Mouse (Mus musculus): Measurements from ENCODE around the gene Slco2b1. TPM values are rescaled to one million over a fixed set of nuclear protein-coding genes. Genes with fewer than 3 reads are reported as not detected.
"Not testable (repeated sequence)": the region's sequence is repeated elsewhere in the genome, so short reads cannot be mapped to it uniquely, and the experiment has no call there.

Gene Slco2b1
- 2.0 and 4.0 TPM in 2 replicates for polyA plus RNA-seq (2015; fragmentation: Nextera tagmentation; extraction: Ambion mirVana)

DNA sequence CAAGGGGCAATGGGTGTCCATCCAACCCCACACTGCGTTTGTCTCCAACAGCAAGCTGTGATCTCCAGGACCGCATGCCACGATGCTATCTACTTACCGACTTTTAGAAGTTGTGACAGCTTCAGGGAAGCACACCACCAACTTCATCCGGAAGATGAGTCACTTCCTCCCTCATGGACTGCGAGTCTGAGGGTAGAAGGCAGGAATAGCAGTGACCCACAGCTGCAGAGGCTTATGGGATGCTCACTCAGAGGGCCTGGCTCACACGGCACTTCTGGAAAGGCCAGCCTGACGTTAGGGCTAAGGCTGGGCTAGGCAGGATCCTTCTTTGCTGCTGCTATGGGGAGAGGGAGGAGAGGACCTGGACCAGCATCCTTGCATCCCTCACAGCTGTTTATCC, at the start of gene Slco2b1:
Slco2b1 (minus strand) TSS at position 175 of the 400 bp plus-strand sequence.
- no peak within 1 kb of the TSS for H3K4me3 ChIP-seq
- H3K9me3 ChIP-seq (replicated peaks): no peaks in the 10 kb centered on the region
- no peak within 1 kb of the TSS for H3K9ac ChIP-seq
- WGBS: 56% methylated on average over 8 of the region's 8 CpGs
- H3K36me3 ChIP-seq: no peaks in the 10 kb centered on the region
- peaks cover 13% of the 10 kb centered on the region for H3K27me3 ChIP-seq
- no peak within 1 kb of the TSS for H3K4me2 ChIP-seq
- no peak for ATAC-seq (replicated peaks; ENCODE audit: insufficient number of reproducible peaks, insufficient read depth, low FRiP score, low read depth)
- H3K4me1 ChIP-seq (replicated peaks): peaks cover 14% of the 10 kb centered on the region
- no peak within 1 kb of the TSS for H3K27ac ChIP-seq

GRCm38 (mm10) chr7:99739276-99739675, 28.1 kb upstream of the Slco2b1 start:
- Histone ChIP-seq H3K4me2 (no peak overlapping the region), H3K4me1 (replicated peaks) (0 out of 2 replicates have a peak, but pooled peaks cover 2% of the 10 kb centered on the region), H3K9ac (no peak overlapping the region), H3K4me3 (no peak overlapping the region), H3K9me3 (replicated peaks) (no peaks in the 10 kb centered on the region), H3K36me3 (no peaks in the 10 kb centered on the region), H3K27me3 (no peaks in the 10 kb centered on the region), H3K27ac (no peak overlapping the region)
- ATAC-seq (replicated peaks; ENCODE audit: insufficient number of reproducible peaks, insufficient read depth, low FRiP score, low read depth): no peak
- 61% methylated on average over 9 of the region's 9 CpGs for WGBS

DNA sequence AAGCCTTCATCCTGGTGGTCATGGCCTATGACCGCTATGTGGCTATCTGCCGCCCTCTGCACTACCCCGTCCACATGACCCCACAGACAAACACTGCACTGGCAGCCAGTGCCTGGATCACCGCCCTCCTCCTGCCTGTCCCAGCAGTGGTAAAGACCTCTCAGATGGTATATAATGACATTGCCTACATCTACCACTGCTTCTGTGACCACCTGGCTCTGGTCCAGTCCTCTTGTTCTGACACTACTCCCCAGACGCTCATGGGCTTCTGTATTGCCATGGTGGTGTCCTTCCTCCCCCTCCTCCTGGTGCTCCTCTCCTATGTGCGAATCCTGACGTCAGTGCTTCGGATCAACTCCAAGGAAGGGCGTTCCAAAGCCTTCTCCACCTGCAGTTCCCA, 24.4 kb upstream of the Slco2b1 start:
- not testable (repeated sequence) for H3K27me3 ChIP-seq; H3K4me1 ChIP-seq (replicated peaks); H3K36me3 ChIP-seq; H3K4me3 ChIP-seq; ATAC-seq (replicated peaks; ENCODE audit: insufficient number of reproducible peaks, insufficient read depth, low FRiP score, low read depth); H3K27ac ChIP-seq; H3K9me3 ChIP-seq (replicated peaks); H3K9ac ChIP-seq; H3K4me2 ChIP-seq
- WGBS: 92% methylated on average over 9 of the region's 9 CpGs

- WGBS: 64% methylated on average over 2 of the region's 2 CpGs
- Histone ChIP-seq H3K27ac (no peak overlapping the region), H3K36me3 (no peaks in the 10 kb centered on the region), H3K4me3 (no peak overlapping the region), H3K4me2 (no peak overlapping the region), H3K9me3 (replicated peaks) (no peaks in the 10 kb centered on the region), H3K4me1 (replicated peaks) (0 out of 2 replicates have a peak, but pooled peaks cover 3% of the 10 kb centered on the region), H3K9ac (no peak overlapping the region), H3K27me3 (no peaks in the 10 kb centered on the region)
- no peak for ATAC-seq (replicated peaks; ENCODE audit: insufficient number of reproducible peaks, insufficient read depth, low FRiP score, low read depth)
Measured at GRCm38 (mm10) chr7:99734612-99735011, 23.5 kb upstream of the Slco2b1 start.

GRCm38 (mm10) chr7:99729973-99730372, 18.8 kb upstream of the Slco2b1 start, which contains the start of gene Olfr520:
Olfr520 (plus strand) TSS chr7:99730273.
- Histone ChIP-seq H3K4me2 (no peak within 1 kb of the TSS), H3K4me1 (replicated peaks) (0 out of 2 replicates have a peak, but pooled peaks cover 3% of the 10 kb centered on the region), H3K9ac (no peak within 1 kb of the TSS), H3K27me3 (no peaks in the 10 kb centered on the region), H3K4me3 (no peak within 1 kb of the TSS), H3K36me3 (no peaks in the 10 kb centered on the region), H3K27ac (no peak within 1 kb of the TSS), H3K9me3 (replicated peaks) (no peaks in the 10 kb centered on the region)
- no peak for ATAC-seq (replicated peaks; ENCODE audit: insufficient number of reproducible peaks, insufficient read depth, low FRiP score, low read depth)
- WGBS: 91% methylated on average over 2 of the region's 2 CpGs

GRCm38 (mm10) chr7:99716536-99716935, 5.4 kb upstream of the Slco2b1 start:
- Histone ChIP-seq H3K4me1 (replicated peaks) (no peaks in the 10 kb centered on the region), H3K4me3 (no peak overlapping the region), H3K27me3 (no peaks in the 10 kb centered on the region; the same call in none of the 2 replicates), H3K27ac (no peak overlapping the region), H3K4me2 (no peak overlapping the region), H3K36me3 (no peaks in the 10 kb centered on the region), H3K9ac (no peak overlapping the region), H3K9me3 (replicated peaks) (no peaks in the 10 kb centered on the region)
- no peak for ATAC-seq (replicated peaks; ENCODE audit: insufficient number of reproducible peaks, insufficient read depth, low FRiP score, low read depth)
- 75% methylated on average over 2 of the region's 2 CpGs for WGBS

DNA sequence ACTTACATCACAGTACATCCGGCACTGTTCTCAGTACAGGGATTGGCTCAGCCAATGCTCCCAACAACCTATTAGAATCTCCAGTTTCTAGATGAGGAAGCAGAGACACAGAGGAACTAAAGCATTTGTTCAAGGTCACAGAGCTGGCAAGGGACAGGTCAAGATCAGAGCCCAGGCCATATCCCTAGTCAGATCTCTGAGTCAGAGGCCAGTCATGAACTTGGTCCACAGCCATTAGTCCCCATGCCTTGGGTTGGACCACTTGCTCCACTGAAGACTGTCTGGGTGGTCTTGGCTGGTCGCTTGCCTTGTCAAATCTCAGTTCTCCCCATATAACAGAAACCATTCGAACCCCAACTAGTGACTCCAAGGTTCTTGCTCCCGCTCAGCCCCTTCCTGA, 1.3 kb upstream of the Slco2b1 start:
- no peak overlapping the region for H3K4me2 ChIP-seq
- 86% methylated on average over 4 of the region's 4 CpGs for WGBS
- no peaks in the 10 kb centered on the region for H3K9me3 ChIP-seq (replicated peaks)
- no peak overlapping the region for H3K9ac ChIP-seq
- peaks cover 13% of the 10 kb centered on the region for H3K27me3 ChIP-seq
- H3K36me3 ChIP-seq: no peaks in the 10 kb centered on the region
- H3K27ac ChIP-seq: no peak overlapping the region
- no peak for ATAC-seq (replicated peaks; ENCODE audit: insufficient number of reproducible peaks, insufficient read depth, low FRiP score, low read depth)
- peaks cover 4% of the 10 kb centered on the region; the same call in 1 of the 2 replicates for H3K4me1 ChIP-seq (replicated peaks)
- no peak overlapping the region for H3K4me3 ChIP-seq

GRCm38 (mm10) chr7:99710476-99710875, 664 bp downstream of the Slco2b1 start:
- Histone ChIP-seq H3K9ac (no peak overlapping the region), H3K4me3 (no peak overlapping the region), H3K4me1 (replicated peaks) (peaks cover 14% of the 10 kb centered on the region), H3K9me3 (replicated peaks) (no peaks in the 10 kb centered on the region), H3K27me3 (peaks cover 13% of the 10 kb centered on the region), H3K4me2 (no peak overlapping the region), H3K27ac (no peak overlapping the region), H3K36me3 (no peaks in the 10 kb centered on the region)
- 15% methylated on average over 1 of the region's 1 CpGs for WGBS
- no peak for ATAC-seq (replicated peaks; ENCODE audit: insufficient number of reproducible peaks, insufficient read depth, low FRiP score, low read depth)

- H3K36me3 ChIP-seq: no peaks in the 10 kb centered on the region
- H3K27me3 ChIP-seq: peaks cover 13% of the 10 kb centered on the region
- 53% methylated on average over 7 of the region's 7 CpGs for WGBS
- ATAC-seq (replicated peaks; ENCODE audit: insufficient number of reproducible peaks, insufficient read depth, low FRiP score, low read depth): no peak
- H3K9ac ChIP-seq: no peak overlapping the region
- H3K4me3 ChIP-seq: no peak overlapping the region
- no peaks in the 10 kb centered on the region for H3K9me3 ChIP-seq (replicated peaks)
- H3K27ac ChIP-seq: no peak overlapping the region
- H3K4me2 ChIP-seq: no peak overlapping the region
- H3K4me1 ChIP-seq (replicated peaks): peaks cover 14% of the 10 kb centered on the region
Measured at GRCm38 (mm10) chr7:99709992-99710391, 1.1 kb downstream of the Slco2b1 start.

GRCm38 (mm10) chr7:99708750-99709149, 2.4 kb downstream of the Slco2b1 start:
- no peak overlapping the region for H3K4me3 ChIP-seq
- H3K36me3 ChIP-seq: no peaks in the 10 kb centered on the region
- ATAC-seq (replicated peaks; ENCODE audit: insufficient number of reproducible peaks, insufficient read depth, low FRiP score, low read depth): no peak
- no peaks in the 10 kb centered on the region for H3K9me3 ChIP-seq (replicated peaks)
- WGBS: 57% methylated on average over 5 of the region's 5 CpGs
- peaks cover 14% of the 10 kb centered on the region for H3K4me1 ChIP-seq (replicated peaks)
- H3K9ac ChIP-seq: no peak overlapping the region
- H3K27ac ChIP-seq: no peak overlapping the region
- H3K27me3 ChIP-seq: peaks cover 13% of the 10 kb centered on the region
- no peak overlapping the region for H3K4me2 ChIP-seq

DNA sequence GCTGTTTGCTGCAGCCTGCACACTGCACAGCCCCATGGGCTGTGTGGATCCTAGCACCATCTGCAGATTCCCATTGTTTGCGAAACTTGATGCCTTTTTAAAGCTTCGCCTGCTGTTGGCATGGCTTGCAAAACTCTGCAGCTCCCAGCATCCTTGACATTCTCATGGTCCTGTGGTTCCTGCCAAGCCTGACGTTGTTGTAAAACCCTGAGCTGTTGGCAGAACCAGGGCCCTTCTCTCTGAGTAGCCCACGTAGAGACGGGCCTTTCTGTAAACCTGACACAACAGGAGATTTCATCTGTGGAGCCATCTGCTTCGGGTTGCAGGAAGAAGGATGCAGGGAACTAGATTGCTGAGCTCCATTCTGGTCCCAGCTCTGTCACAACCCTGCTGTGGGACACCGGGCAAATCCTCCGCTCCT, 2.8 kb downstream of the Slco2b1 start:
- no peaks in the 10 kb centered on the region for H3K9me3 ChIP-seq (replicated peaks)
- H3K4me1 ChIP-seq (replicated peaks): peaks cover 14% of the 10 kb centered on the region
- no peaks in the 10 kb centered on the region for H3K36me3 ChIP-seq
- no peak overlapping the region for H3K27ac ChIP-seq
- no peak overlapping the region for H3K9ac ChIP-seq
- H3K4me3 ChIP-seq: no peak overlapping the region
- peaks cover 13% of the 10 kb centered on the region for H3K27me3 ChIP-seq
- no peak for ATAC-seq (replicated peaks; ENCODE audit: insufficient number of reproducible peaks, insufficient read depth, low FRiP score, low read depth)
- no peak overlapping the region for H3K4me2 ChIP-seq
- WGBS: 67% methylated on average over 8 of the region's 8 CpGs

GRCm38 (mm10) chr7:99707671-99708070, 3.5 kb downstream of the Slco2b1 start:
- Histone ChIP-seq H3K4me1 (replicated peaks) (peaks cover 17% of the 10 kb centered on the region), H3K9me3 (replicated peaks) (no peaks in the 10 kb centered on the region), H3K4me2 (no peak overlapping the region), H3K36me3 (no peaks in the 10 kb centered on the region), H3K4me3 (no peak overlapping the region), H3K27me3 (peaks cover 13% of the 10 kb centered on the region), H3K9ac (no peak overlapping the region), H3K27ac (peak overlapping the region; percentile 52; the same call in 1 of the 2 replicates)
- WGBS: 59% methylated on average over 6 of the region's 6 CpGs
- ATAC-seq (replicated peaks; ENCODE audit: insufficient number of reproducible peaks, insufficient read depth, low FRiP score, low read depth): no peak
